Mouse (Mus musculus) lung, adult 2 months (tissue): ENCODE measurements around the gene Galk2.

Source experiments
- CTCF ChIP-seq: fragments of 200-500 bp; IDR thresholded peaks from 2 replicates; pipeline ENCODE4 v1.5.1; 2011; ENCODE audit warnings: mild to moderate bottlenecking, low read length, control low read depth; ENCODE audit not compliant: insufficient read depth
- POLR2A ChIP-seq: fragments of 200-500 bp; IDR thresholded peaks from 2 replicates; pipeline ENCODE4 v1.6.1; 2011; ENCODE audit warnings: low read depth, mild to moderate bottlenecking, control low read depth, low read length, borderline replicate concordance; ENCODE audit errors: extremely low read depth

GRCm38 (mm10) chr2:125973207-125973606, 114.3 kb downstream of the Galk2 start:
- TF ChIP-seq POLR2A = no peak
- TF ChIP-seq CTCF = no peak
